Mouse (Mus musculus): ENCODE data around the gene Gm10282. TPM values are rescaled to one million over a fixed set of nuclear protein-coding genes. Genes with fewer than 3 reads are reported as not detected.

Gene Gm10282
- polyA plus RNA-seq, 1 experiment = 64.2 TPM

DNA sequence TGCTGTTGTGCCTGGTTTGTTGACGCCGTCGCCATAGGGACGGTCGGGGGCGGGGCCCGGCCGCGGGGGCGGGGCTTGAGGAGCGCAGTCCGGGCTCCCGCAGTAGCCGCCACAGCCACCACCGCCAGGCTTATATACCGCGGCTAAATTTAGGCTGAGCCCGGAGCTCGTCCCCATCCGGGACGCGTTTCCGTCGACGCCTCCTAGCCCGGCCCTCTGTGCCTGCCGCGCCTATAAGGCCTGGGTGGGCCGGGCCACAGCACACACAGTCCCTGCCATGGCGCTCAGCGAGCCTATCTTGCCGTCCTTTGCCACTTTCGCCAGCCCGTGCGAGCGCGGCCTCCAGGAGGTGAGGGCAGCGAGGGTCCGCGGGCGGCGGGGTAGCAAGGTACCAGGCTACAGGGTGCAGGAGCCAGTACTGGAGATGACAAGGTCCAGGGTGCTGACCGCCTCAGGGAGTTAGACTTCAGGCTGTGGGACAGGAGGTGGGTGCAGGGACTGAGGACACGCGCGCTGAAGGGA is 13.8 kb upstream of the Gm10282 start, which contains the start of gene Klf2:
Gene Klf2, plus strand, starts transcription at position 233 of the 522 bp plus-strand sequence.
- Histone ChIP-seq H3K27me3 (replicated peaks) (peaks cover 55% of the 10 kb centered on the region), H3K9me3 (peaks cover 9% of the 10 kb centered on the region; the same call in 1 of the 2 replicates), H3K4me3 (replicated peaks) (peak within 1 kb of the TSS; percentile 95), H3K4me1 (peaks cover 57% of the 10 kb centered on the region), H3K36me3 (replicated peaks; ENCODE audit: low read length) (peaks cover 8% of the 10 kb centered on the region)
- TF ChIP-seq FLI1 (IDR thresholded peaks at IDR 0.05; ENCODE audit: low read length) = 0 out of 2 replicates have a peak, but pooled peaks have one; percentile 24
- TF ChIP-seq GATA1 (IDR thresholded peaks at IDR 0.05; ENCODE audit: borderline replicate concordance, low read length) = no peak

DNA sequence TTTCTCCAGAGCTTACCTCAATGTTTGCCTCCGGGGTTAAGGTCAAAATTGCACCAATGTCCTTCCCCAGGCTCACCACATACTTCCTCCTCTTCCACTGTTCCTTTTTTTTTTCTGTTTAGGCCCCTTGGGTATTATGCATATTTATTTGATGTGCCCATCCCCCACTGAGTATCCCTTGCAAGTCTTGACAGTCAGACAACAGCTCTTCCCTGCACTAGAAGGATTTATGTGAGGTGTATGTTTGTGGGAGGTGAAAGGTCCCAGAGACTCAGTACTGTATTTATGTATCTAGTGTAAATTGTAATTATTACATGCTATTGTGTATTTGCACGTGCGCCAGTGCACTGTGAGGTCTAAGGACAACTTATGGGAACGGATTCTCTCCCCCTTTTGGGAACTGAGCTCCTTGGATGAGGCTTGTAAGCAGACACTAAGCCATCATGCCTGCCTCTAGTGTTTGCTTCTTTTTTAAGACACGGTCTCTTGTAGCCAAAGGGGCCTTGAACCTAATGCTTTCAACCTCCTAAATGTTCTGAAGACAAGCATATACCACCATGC is 12.8 kb upstream of the Gm10282 start:
- peaks cover 8% of the 10 kb centered on the region for H3K36me3 ChIP-seq (replicated peaks; ENCODE audit: low read length)
- H3K9me3 ChIP-seq = peaks cover 9% of the 10 kb centered on the region; the same call in 1 of the 2 replicates
- peaks cover 55% of the 10 kb centered on the region for H3K27me3 ChIP-seq (replicated peaks)
- TF ChIP-seq GATA1 (IDR thresholded peaks at IDR 0.05; ENCODE audit: borderline replicate concordance, low read length) (no peak), FLI1 (IDR thresholded peaks at IDR 0.05; ENCODE audit: low read length) (no peak)
- H3K4me3 ChIP-seq (replicated peaks) = peak overlapping the region; percentile 64
- H3K4me1 ChIP-seq = peaks cover 58% of the 10 kb centered on the region

DNA sequence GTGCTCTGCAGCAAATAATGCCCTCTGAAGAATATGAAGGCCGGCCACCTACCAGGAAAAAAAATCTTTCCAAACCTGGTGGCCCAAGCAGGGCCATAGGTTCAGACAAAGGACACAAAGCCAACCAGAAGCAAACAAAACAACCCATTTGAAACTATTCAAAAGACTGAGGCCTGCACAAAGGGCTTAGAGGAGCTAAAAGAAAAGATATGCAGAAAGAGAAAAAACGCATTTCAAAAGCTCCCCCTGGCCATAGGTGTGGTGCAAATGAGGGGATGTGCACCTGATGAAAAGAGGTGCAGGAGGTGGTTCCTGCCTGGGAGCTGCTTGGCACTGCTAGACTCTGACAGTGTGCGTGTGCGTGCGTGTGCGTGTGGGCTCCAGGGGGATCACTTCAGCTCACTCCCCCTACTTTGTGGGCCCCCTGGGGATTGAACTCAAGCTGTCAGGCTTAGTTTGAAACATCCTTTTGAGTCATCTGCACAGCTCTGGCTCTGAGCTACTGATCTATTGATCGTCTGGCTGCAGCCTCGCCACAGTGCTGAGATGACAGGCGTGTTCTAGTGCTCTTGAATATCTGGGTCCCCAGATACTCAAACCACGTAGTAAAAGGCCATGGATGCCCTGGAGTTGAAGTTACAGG is 11.1 kb upstream of the Gm10282 start:
- Histone ChIP-seq H3K36me3 (replicated peaks; ENCODE audit: low read length) (peaks cover 8% of the 10 kb centered on the region), H3K27me3 (replicated peaks) (peaks cover 48% of the 10 kb centered on the region), H3K9me3 (peaks cover 9% of the 10 kb centered on the region; the same call in 1 of the 2 replicates), H3K4me1 (peaks cover 54% of the 10 kb centered on the region), H3K4me3 (replicated peaks) (no peak overlapping the region)
- TF ChIP-seq FLI1 (IDR thresholded peaks at IDR 0.05; ENCODE audit: low read length) = no peak
- TF ChIP-seq GATA1 (IDR thresholded peaks at IDR 0.05; ENCODE audit: borderline replicate concordance, low read length) = no peak

DNA sequence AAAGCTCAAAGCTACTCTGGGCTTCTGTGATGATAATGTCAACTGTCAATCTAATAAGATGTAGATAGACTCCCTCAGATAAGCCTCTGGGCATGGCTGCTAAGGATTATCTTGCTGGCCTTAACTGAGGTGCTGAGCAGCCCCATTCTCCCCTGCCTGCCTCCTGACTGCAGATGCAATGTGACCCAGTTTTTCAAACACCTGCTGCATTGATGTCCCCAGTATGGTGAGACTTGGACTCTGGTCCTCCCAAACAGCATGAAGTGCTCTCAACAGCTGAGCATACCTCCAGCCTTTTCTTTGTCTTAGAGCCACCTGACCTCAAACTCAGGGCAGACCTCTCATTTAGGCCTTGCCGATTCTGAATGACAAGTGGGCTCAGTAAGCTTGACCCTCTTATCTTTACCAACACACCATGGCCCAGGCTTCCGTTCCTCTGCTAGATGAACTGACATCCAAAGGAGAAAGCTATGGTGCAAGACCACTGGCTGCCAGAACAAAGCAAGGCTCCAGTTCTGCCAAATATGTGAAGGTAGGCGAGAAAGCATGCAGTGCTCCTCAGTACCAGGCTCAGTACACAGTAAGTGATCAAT is 8.0 kb upstream of the Gm10282 start:
- no peaks in the 10 kb centered on the region for H3K36me3 ChIP-seq (replicated peaks; ENCODE audit: low read length)
- H3K9me3 ChIP-seq = no peaks in the 10 kb centered on the region
- H3K27me3 ChIP-seq (replicated peaks) = peaks cover 32% of the 10 kb centered on the region
- peaks cover 34% of the 10 kb centered on the region for H3K4me1 ChIP-seq
- no peak for TF ChIP-seq GATA1 (IDR thresholded peaks at IDR 0.05; ENCODE audit: borderline replicate concordance, low read length)
- no peak for TF ChIP-seq FLI1 (IDR thresholded peaks at IDR 0.05; ENCODE audit: low read length)
- no peak overlapping the region for H3K4me3 ChIP-seq (replicated peaks)

DNA sequence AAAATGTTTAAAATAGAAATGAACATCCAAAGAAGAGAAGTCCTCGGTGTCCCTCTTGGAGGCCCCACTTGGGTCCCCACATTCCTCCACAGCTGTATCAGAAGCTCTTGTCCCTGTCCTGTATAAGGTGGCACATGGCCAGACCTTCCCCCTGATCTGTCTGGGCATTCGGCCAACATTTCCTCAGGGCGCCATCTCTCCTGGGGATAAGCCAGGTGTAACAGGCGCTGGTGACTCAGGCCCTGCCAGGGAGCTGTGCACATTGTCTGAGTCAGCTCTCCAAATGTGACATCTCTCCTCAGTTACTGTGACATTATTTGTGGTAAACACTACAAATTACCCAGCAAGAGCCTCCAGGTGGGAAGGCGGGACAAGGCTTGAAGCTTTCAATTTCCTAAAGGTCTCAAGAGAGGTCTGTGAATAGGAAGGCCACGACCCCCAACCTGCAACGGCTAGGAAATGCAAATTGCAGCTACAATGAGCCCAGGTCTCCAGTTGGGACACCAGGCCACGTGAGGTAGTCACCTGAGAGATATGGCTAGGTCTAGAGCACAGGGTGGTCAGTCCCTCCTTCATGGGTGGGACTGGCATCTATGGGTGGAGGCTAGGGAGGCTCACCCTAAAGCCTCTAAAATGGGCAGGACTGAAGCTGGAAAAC is 5.9 kb upstream of the Gm10282 start:
- no peak overlapping the region for H3K4me3 ChIP-seq (replicated peaks)
- peaks cover 25% of the 10 kb centered on the region for H3K4me1 ChIP-seq
- peaks cover 38% of the 10 kb centered on the region for H3K27me3 ChIP-seq (replicated peaks)
- no peaks in the 10 kb centered on the region for H3K9me3 ChIP-seq
- no peaks in the 10 kb centered on the region for H3K36me3 ChIP-seq (replicated peaks; ENCODE audit: low read length)
- TF ChIP-seq GATA1 (IDR thresholded peaks at IDR 0.05; ENCODE audit: borderline replicate concordance, low read length) (no peak), FLI1 (IDR thresholded peaks at IDR 0.05; ENCODE audit: low read length) (no peak)

DNA sequence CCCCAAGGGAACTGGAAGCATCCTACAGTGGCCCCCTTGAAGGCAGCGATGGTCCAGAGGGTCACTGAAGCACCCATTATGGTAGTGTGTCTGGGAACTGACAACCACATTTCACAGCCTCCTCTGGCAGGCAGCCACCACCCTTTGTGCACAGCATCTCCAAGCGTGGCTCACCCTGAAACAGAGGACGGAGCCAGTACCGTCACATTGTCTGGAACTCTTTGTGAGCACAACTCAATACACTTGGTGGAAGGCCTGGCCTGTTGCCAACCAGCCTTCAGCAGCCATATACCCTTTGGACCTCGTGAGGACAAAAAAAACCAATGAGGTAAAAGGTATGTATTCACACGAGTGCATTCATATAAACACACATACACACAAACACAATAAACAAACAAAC is 3.2 kb upstream of the Gm10282 start:
- H3K4me1 ChIP-seq = peaks cover 35% of the 10 kb centered on the region
- no peak overlapping the region for H3K4me3 ChIP-seq (replicated peaks)
- H3K9me3 ChIP-seq = no peaks in the 10 kb centered on the region
- H3K27me3 ChIP-seq (replicated peaks) = peaks cover 32% of the 10 kb centered on the region
- TF ChIP-seq FLI1 (IDR thresholded peaks at IDR 0.05; ENCODE audit: low read length) = no peak
- TF ChIP-seq GATA1 (IDR thresholded peaks at IDR 0.05; ENCODE audit: borderline replicate concordance, low read length) = no peak
- H3K36me3 ChIP-seq (replicated peaks; ENCODE audit: low read length) = no peaks in the 10 kb centered on the region

DNA sequence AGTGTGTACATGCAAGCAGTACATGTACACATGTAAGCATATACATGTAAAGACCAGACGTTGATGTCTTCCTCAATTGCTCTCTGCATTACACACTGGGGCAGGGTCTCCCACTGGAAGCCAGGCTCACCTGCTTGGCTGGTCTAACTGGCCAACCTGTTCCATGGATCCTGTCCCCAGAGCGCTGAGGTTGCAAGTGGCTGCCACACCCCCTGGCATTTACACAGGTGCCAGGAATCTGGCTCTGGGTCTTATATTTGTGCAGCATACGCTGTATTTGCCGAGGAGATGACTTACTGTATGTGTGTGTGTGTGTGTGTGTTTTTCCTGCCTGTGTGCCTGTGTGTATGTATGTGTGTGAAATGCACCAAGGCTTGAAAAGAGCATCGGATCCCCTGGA is 1.9 kb upstream of the Gm10282 start:
- H3K4me3 ChIP-seq (replicated peaks) = no peak overlapping the region
- H3K27me3 ChIP-seq (replicated peaks) = peaks cover 27% of the 10 kb centered on the region
- H3K4me1 ChIP-seq = peaks cover 32% of the 10 kb centered on the region
- no peak for TF ChIP-seq FLI1 (IDR thresholded peaks at IDR 0.05; ENCODE audit: low read length)
- TF ChIP-seq GATA1 (IDR thresholded peaks at IDR 0.05; ENCODE audit: borderline replicate concordance, low read length) = no peak
- no peaks in the 10 kb centered on the region for H3K36me3 ChIP-seq (replicated peaks; ENCODE audit: low read length)
- H3K9me3 ChIP-seq = no peaks in the 10 kb centered on the region

DNA sequence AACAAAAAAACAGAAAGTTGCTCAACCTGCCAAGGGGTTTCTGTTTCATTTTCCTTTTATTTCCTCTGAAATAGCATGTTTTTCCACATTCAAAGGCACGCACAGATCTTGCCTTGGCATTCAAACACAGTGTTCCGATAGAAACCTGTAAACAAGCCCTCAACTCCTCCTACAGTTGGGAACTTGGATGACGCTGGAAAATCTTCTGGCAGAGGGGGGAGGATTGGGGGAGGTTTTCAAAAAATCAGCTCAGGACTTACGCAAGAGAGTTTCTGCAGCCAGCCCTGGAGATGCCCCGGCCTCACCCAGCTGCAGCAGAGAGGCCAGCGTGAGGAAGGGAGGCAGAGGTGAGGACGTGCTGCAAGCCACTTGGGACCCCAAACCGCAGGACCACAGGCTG is 1.4 kb downstream of the Gm10282 start:
- peaks cover 26% of the 10 kb centered on the region for H3K4me1 ChIP-seq

DNA sequence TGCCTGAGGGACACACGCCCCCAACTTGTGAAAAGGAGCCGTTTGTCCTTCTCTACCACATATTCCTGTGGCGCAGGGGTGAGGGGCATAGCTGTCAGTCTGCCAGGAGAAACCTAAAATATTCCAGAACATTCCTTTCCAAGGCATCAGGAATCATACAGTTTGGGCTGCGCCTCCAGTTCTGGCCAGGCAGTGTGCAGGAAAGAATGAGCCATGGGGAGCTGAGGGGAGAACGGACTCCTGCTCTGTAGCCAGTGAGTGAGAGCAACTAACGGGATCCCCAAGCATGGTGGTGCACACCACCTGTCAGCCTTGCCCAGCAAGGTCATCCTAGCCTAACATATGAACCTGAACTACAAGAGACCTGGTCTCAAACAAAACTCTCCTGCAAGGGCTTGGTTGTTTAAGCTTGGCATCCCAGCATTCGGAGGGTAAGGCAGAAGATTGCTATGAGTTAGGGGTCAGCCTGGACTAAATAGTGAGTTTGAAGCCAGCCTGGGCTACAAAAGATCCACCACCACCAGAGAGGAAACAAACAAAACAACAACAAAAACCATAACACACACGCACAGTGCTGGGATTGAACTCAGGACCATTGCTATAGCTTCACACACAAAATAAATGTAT is 2.0 kb downstream of the Gm10282 start:
- H3K9me3 ChIP-seq = no peaks in the 10 kb centered on the region
- peak overlapping the region; percentile 15 for H3K4me3 ChIP-seq (replicated peaks)
- TF ChIP-seq FLI1 (IDR thresholded peaks at IDR 0.05; ENCODE audit: low read length) = no peak
- H3K36me3 ChIP-seq (replicated peaks; ENCODE audit: low read length) = no peaks in the 10 kb centered on the region
- peaks cover 43% of the 10 kb centered on the region for H3K27me3 ChIP-seq (replicated peaks)
- H3K4me1 ChIP-seq = peaks cover 27% of the 10 kb centered on the region

More for the DNA sequence above, 1.4 kb downstream of the Gm10282 start:
- Histone ChIP-seq H3K27me3 (replicated peaks) (peaks cover 42% of the 10 kb centered on the region), H3K9me3 (no peaks in the 10 kb centered on the region), H3K4me3 (replicated peaks) (peak overlapping the region; percentile 86), H3K36me3 (replicated peaks; ENCODE audit: low read length) (no peaks in the 10 kb centered on the region)
- TF ChIP-seq FLI1 (IDR thresholded peaks at IDR 0.05; ENCODE audit: low read length) (no peak), GATA1 (IDR thresholded peaks at IDR 0.05; ENCODE audit: borderline replicate concordance, low read length) (no peak)
